Mouse (Mus musculus) embryo, embryonic 9.5 days (tissue): ENCODE results near the gene Tbc1d1.
A peak's percentile ranks its signal among the peaks of the same experiment; 100 is the strongest.

Experiments
- DNase-seq: peaks from one replicate; pipeline ENCODE4 v3.0.0-alpha.2; 2017; ENCODE audit errors: extremely low spot score

The Tbc1d1 gene

GRCm38 (mm10) chr5:64238894-64239652 is 83.0 kb downstream of the Tbc1d1 start:
- DNase-seq = no peak

GRCm38 (mm10) chr5:64240941-64241682 is 85.0 kb downstream of the Tbc1d1 start:
- DNase-seq = no peak

GRCm38 (mm10) chr5:64241867-64242266 is 85.8 kb downstream of the Tbc1d1 start:
- no peak for DNase-seq

GRCm38 (mm10) chr5:64242795-64243455 is 86.8 kb downstream of the Tbc1d1 start:
- DNase-seq = no peak

GRCm38 (mm10) chr5:64243666-64244065 is 87.6 kb downstream of the Tbc1d1 start:
- DNase-seq = no peak

- no peak for DNase-seq
Measured at GRCm38 (mm10) chr5:64244283-64244682, 88.2 kb downstream of the Tbc1d1 start.

- DNase-seq = peak; percentile 61
Measured at GRCm38 (mm10) chr5:64244745-64245144, 88.6 kb downstream of the Tbc1d1 start.

- DNase-seq = no peak
Measured at GRCm38 (mm10) chr5:64251435-64251834, 95.3 kb downstream of the Tbc1d1 start.

GRCm38 (mm10) chr5:64254278-64254677 is 98.2 kb downstream of the Tbc1d1 start:
- no peak for DNase-seq

GRCm38 (mm10) chr5:64254988-64255387 is 98.9 kb downstream of the Tbc1d1 start:
- no peak for DNase-seq

- no peak for DNase-seq
Measured at GRCm38 (mm10) chr5:64263348-64263747, 107.2 kb downstream of the Tbc1d1 start.

- DNase-seq = no peak
Measured at GRCm38 (mm10) chr5:64263898-64264478, 107.9 kb downstream of the Tbc1d1 start.

GRCm38 (mm10) chr5:64265145-64265544 is 109.0 kb downstream of the Tbc1d1 start:
- no peak for DNase-seq

GRCm38 (mm10) chr5:64265906-64266305 is 109.8 kb downstream of the Tbc1d1 start:
- DNase-seq = no peak

GRCm38 (mm10) chr5:64266534-64266933 is 110.4 kb downstream of the Tbc1d1 start:
- no peak for DNase-seq

GRCm38 (mm10) chr5:64267279-64267678 is 111.2 kb downstream of the Tbc1d1 start:
- DNase-seq = no peak

GRCm38 (mm10) chr5:64269669-64270068 is 113.6 kb downstream of the Tbc1d1 start:
- DNase-seq = no peak

GRCm38 (mm10) chr5:64273517-64273916 is 117.4 kb downstream of the Tbc1d1 start:
- DNase-seq = no peak

GRCm38 (mm10) chr5:64274296-64274695 is 118.2 kb downstream of the Tbc1d1 start:
- no peak for DNase-seq

GRCm38 (mm10) chr5:64274738-64275451 is 118.8 kb downstream of the Tbc1d1 start:
- DNase-seq = peak; percentile 58

- no peak for DNase-seq
Measured at GRCm38 (mm10) chr5:64277646-64278191, 121.6 kb downstream of the Tbc1d1 start.
